Mouse (Mus musculus) left cerebral cortex, adult 8-10 months (tissue): ENCODE results near the gene Slc24a2. TPM values are rescaled to one million over a fixed set of nuclear protein-coding genes. Genes with fewer than 3 reads are reported as not detected.

Source experiments
- DNase-seq, 2 experiments: peaks; one replicate each; pipeline ENCODE4 v3.0.0; 2022; ENCODE audit warnings: low spot score in 2 of 2
- total RNA-seq, 4 experiments: library from RNA; stranded (reverse); gene quantifications; 2 replicates each; pipeline ENCODE4 v1.2.4; 2022

The Slc24a2 gene
- total RNA-seq, 4 experiments from 2014 or later, result 276 to 350 (median 321) TPM

DNA sequence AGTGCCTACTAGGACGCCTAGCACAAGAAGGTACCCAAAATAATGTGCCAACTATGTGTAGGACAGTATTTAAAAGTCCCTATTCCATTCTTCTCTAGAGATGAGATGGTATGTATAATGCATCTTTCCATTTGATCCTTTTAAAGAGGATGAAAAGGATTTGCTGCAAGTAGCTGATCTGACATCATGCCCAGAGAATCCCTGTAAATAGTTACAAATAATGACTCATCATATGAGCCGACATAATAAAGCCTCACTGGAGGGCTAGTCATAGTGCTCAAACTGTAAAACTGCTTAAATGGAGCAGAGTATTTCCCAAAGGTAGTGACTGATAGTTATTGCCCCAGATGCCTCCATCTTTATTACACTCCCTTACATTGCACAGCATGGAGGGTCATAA lies 183.1 kb downstream of the Slc24a2 start:
- no peak for DNase-seq

- no peak for DNase-seq
Observed at GRCm38 (mm10) chr4:87043296-87043695, 187.0 kb downstream of the Slc24a2 start.

GRCm38 (mm10) chr4:87041412-87041997 lies 188.8 kb downstream of the Slc24a2 start:
- DNase-seq, result peak in 1 of 2 experiments; percentile 64

DNA sequence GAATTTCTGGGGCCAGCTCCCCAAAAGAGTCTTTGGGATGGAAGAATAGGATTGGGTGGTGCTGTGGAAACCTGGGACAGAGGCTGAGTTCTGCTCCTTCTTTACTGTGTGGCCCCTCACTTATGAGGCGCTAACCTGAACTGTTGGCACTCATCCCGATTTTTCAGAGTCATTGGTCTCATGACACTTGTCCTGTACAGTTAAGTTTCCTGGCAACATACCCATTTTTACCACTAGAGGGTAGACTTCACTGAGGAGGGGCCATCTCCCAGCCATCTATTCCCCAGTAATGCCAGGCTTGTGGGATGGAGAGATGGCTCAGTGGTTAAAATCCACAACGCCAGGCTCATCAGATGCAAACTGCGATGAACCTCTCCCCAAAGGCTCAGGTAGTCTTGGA lies 192.7 kb downstream of the Slc24a2 start:
- no peak for DNase-seq

DNA sequence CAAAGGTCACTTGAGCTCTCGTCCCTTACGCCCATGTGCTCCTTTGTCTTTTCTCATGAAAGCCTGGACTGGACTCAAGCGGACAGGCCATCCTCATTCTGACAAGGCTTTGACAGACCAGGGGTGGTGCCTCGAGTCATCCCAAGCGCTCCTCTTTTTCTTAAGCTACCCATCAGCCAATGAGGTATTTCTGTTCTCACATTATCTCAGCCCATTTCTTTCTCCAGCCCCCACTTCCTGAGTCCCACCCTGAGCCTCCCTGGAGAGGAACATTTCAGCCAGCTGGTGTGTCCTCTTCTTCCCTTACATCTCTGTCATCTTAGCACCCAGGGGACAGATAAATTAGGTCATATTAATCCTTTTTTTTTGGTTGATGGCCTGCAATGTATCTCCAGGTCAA lies 193.8 kb downstream of the Slc24a2 start:
- no peak for DNase-seq

DNA sequence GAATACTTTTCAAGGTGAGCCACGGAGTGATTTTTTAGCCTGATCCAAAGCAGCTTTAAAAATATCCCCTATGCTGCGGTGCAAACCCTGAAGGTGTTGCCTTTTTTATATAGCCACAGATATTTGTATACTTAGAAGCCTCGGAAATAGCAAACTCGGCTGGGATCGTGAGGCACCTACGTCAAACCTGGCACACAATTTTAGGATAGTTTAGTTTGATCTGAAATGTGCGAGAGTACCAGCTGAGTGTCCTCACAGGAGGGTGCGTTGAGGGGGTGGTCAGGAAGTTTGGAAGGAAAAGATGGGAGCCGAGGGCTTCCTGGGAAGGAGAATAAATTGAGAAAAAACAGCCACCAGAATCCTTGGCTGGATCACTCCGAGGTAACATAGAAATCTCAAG lies 194.6 kb downstream of the Slc24a2 start:
- peak in 1 of 2 experiments; percentile 90 for DNase-seq

GRCm38 (mm10) chr4:87032632-87033031 lies 197.6 kb downstream of the Slc24a2 start:
- DNase-seq, result no peak

- DNase-seq, result no peak
Observed at GRCm38 (mm10) chr4:87031076-87031475, 199.2 kb downstream of the Slc24a2 start.

- no peak for DNase-seq
Observed at GRCm38 (mm10) chr4:87026311-87027151, 203.7 kb downstream of the Slc24a2 start.

GRCm38 (mm10) chr4:87024556-87024955 lies 205.7 kb downstream of the Slc24a2 start:
- DNase-seq, result no peak

- DNase-seq, result no peak
Observed at GRCm38 (mm10) chr4:87021542-87021941, 208.7 kb downstream of the Slc24a2 start.

GRCm38 (mm10) chr4:87019486-87020105 lies 210.7 kb downstream of the Slc24a2 start:
- DNase-seq, result no peak

GRCm38 (mm10) chr4:87018073-87018997 lies 211.9 kb downstream of the Slc24a2 start:
- DNase-seq, result no peak

DNA sequence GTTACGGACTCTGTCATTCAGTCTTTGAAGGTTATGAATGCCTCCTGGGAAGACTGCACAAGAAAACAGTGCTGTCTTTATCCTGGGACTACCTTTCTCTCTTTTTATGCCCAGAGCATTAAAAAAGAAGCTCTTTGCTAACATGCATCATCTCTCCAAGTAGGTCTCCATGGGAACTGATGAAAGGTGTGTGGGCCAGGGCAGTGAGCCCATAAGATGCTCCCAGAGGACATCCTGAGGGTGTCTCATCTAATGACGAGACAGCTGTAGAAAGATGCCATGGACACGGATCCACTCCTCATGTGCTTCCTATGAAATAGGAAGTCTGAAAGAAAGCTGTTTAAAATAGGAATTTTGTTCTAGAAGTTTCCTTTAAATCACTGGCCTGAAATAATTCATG lies 212.8 kb downstream of the Slc24a2 start:
- DNase-seq, result no peak

- no peak for DNase-seq
Observed at GRCm38 (mm10) chr4:87015746-87016145, 214.5 kb downstream of the Slc24a2 start.

GRCm38 (mm10) chr4:87013721-87014620 lies 216.3 kb downstream of the Slc24a2 start:
- DNase-seq, result no peak

- no peak for DNase-seq
Observed at GRCm38 (mm10) chr4:86992470-86992869, 237.8 kb downstream of the Slc24a2 start.

GRCm38 (mm10) chr4:86989301-86989700 lies 241.0 kb downstream of the Slc24a2 start:
- no peak for DNase-seq

DNA sequence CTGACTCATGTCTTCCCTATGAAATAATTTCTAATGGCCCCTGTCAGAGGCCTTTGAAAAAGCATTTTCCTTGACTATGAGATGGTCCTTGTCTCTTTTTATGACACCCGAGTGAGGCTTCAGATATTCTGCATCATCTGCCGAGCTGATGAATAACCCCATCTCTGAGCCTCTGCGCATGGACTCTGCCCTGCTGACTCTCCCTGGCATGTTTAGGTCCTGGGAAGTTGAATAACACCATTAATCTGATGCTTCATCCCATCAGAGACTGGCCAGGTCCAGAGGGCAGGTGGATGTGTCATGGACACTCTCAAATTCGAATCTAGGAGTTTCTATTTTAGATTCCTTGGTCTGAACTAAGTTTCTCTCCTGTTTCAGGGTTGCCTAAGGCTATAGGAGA lies 242.4 kb downstream of the Slc24a2 start:
- DNase-seq, result no peak

DNA sequence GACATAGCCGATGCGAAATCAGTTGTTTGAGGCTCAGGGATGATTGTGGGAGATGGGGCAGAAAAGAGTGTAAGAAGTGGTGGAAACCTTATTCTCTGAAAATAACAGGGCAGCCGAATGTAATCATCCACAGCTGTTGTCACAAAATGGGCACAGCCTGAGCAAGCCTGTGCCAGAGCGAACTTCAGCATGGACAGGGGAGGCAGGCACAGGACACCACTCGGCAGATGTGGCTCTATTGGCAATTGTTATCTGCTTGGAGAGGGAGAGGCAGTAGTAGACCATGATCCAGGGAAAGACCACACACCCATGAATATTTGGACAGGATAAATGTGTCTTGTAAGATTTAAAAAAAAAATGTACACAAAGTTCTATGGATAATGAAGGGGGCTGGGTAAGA lies 253.0 kb downstream of the Slc24a2 start:
- no peak for DNase-seq
